In genomic region chr19:5370932-5371331, GRCm38 (mm10) we compare ENCODE assay signal across 1 mouse cellular context.
TF ChIP-seq lines count a peak whose summit lies in the region.

No protein-coding gene starts in this region.

TF ChIP-seq in MEL, 35 proteins besides CTCF, POLR2A, EP300 and RAD21:
- no peak for TF ChIP-seq JUND (IDR thresholded peaks at IDR 0.05; ENCODE audit: low read depth, low read length)
- TF ChIP-seq MAX (IDR thresholded peaks at IDR 0.05; ENCODE audit: low read length), result no peak
- TF ChIP-seq NELFE (IDR thresholded peaks at IDR 0.05; ENCODE audit: low read depth, low read length), result no peak
- TF ChIP-seq MAZ (IDR thresholded peaks at IDR 0.05; ENCODE audit: low read depth, low read length), result no peak
- no peak for TF ChIP-seq ETS1 (IDR thresholded peaks at IDR 0.05; ENCODE audit: low read depth, low read length)
- TF ChIP-seq ZMIZ1 (IDR thresholded peaks at IDR 0.05; ENCODE audit: low read depth, low read length), result no peak
- no peak for TF ChIP-seq SIN3A (IDR thresholded peaks at IDR 0.05; ENCODE audit: low read length)
